Mouse (Mus musculus): ENCODE data around the gene Mettl6.

The Mettl6 gene

GRCm38 (mm10) chr14:31433126-31433525 is 61.7 kb downstream of the Mettl6 start:
- no peak for DNase-seq (ENCODE audit: low spot score)

- no peak for DNase-seq (ENCODE audit: low spot score)
Observed at GRCm38 (mm10) chr14:31432424-31432823, 62.4 kb downstream of the Mettl6 start.

GRCm38 (mm10) chr14:31431789-31432330 is 63.0 kb downstream of the Mettl6 start:
- DNase-seq (ENCODE audit: low spot score), result no peak

GRCm38 (mm10) chr14:31429004-31429395 is 65.8 kb downstream of the Mettl6 start:
- DNase-seq (ENCODE audit: low spot score), result no peak

GRCm38 (mm10) chr14:31428211-31429003 is 66.4 kb downstream of the Mettl6 start:
- no peak for DNase-seq (ENCODE audit: low spot score)
